Mouse (Mus musculus): ENCODE measurements at regions not wholly inside any gene's neighbourhood (a gene's known extent, or its start where the extent isn't known, plus 50 kb on each side); places are given as distances from the start of the nearest gene placed in this dataset.

GRCm38 (mm10) chr11:64369516-64369915, 65.6 kb upstream of the Hs3st3a1 start:
- DNase-seq (ENCODE audit: low spot score) = no peak

GRCm38 (mm10) chr11:64335456-64335855, 99.7 kb upstream of the Hs3st3a1 start:
- DNase-seq (ENCODE audit: low spot score) = no peak

DNA sequence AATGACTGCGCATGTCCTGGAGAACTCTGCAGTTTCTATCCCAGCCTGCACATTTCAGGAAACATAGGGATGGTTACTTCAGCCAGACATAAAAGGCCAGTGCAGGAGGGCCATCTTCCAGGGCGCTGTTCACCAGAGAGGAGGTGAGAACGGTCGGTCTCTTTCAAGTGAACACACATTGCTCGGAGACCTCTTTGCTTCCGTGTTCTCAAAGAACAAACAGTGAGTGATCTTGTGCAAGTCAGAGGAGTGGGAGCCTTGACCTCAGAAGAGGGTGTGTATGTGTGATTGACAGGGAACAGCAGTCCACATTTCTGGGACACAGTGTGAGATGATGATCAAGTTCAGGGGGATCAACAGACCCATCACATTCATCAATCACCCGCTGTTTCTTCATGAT, 102.7 kb upstream of the Hs3st3a1 start:
- DNase-seq (ENCODE audit: low spot score) = no peak

DNA sequence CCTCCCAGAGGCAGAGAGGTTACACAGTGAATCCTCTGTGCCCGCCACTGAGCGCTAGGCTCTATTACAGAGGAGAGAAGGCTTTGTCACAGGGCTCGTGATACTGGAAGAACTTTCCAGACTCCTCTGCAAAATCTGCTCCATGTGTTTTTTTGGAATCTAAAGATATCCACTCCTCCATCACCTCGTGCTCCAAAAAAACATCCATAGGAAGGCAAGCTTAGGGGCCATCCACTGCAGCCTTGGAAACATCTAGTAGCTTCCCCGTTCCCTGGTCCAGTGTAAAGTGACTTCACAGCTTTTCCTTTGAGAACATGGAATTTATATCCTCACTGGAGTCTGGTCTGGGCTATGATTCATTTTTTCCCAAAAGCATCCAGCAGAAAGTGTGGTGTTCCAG, 103.3 kb upstream of the Hs3st3a1 start:
- no peak for DNase-seq (ENCODE audit: low spot score)

- DNase-seq (ENCODE audit: low spot score) = no peak
Observed at GRCm38 (mm10) chr11:64329129-64329528, 106.0 kb upstream of the Hs3st3a1 start.

- DNase-seq (ENCODE audit: low spot score) = no peak
Observed at GRCm38 (mm10) chr11:64327771-64328170, 107.4 kb upstream of the Hs3st3a1 start.

GRCm38 (mm10) chr11:64326646-64327045, 108.5 kb upstream of the Hs3st3a1 start:
- no peak for DNase-seq (ENCODE audit: low spot score)

- no peak for DNase-seq (ENCODE audit: low spot score)
Observed at GRCm38 (mm10) chr11:64321900-64322425, 113.2 kb upstream of the Hs3st3a1 start.

- no peak for DNase-seq (ENCODE audit: low spot score)
Observed at GRCm38 (mm10) chr11:64317458-64317857, 117.7 kb upstream of the Hs3st3a1 start.

- no peak for DNase-seq (ENCODE audit: low spot score)
Observed at GRCm38 (mm10) chr11:64314997-64315396, 120.1 kb upstream of the Hs3st3a1 start.

GRCm38 (mm10) chr11:64313241-64313640, 121.9 kb upstream of the Hs3st3a1 start:
- DNase-seq (ENCODE audit: low spot score) = no peak

DNA sequence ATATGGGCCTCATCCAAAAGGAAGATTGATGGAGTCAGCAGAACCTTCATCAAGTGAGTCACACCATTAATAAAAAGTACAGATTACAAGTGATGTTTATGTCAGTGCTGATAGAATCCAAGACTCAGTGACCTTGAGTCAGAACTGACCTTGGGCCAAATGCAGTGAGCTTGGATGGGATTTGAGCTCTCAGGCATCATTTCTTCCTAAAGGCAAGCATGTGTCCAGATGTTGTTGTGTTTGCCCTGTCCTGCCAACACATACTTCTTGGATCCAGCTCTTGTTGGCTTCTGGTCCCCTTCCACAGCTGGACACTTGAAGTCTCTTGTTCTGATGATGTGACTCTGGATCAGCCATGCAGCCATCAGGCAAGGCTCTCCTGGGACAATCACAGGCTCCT, 125.3 kb upstream of the Hs3st3a1 start:
- peak; percentile 14 for DNase-seq (ENCODE audit: low spot score)

DNA sequence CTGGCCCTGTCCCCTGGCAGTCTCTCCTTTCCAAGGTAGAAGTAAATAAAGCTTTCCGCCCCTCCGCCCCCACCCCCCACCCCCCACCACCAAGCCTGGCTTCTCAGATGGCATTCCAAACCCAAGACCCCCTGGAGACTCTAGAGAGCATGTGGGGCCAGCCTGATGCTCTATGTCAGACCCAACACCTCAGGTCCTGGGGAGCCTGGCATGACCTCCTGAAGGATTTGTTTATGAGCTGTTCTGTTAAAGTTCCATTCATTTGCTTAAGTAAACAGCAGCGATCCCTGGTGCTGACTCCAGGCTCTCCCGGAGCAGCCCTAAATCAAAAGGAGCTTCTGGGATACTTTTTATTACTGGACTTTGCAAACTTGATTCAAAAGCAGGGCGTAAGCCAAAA, 137.3 kb upstream of the Hs3st3a1 start:
- no peak for DNase-seq (ENCODE audit: low spot score)

DNA sequence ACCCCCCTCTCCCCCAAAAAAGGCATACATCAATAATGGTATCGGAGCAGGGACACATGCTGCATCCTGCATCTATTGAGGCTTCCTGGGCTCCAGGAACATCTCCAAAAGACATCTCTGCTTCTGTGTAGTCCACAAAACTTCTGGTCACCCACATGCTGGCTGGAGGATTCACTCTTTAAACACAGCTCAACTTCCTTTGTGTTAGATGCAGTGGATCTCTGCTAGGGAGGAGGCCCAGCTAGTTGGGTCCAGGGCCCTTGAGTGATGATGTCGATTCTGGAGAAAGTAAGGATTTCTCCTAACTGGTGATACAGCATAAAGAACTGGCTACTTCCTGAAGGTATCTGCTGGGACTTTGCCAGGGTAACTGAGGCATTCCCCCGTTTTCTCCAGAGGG, 146.9 kb upstream of the Hs3st3a1 start:
- DNase-seq (ENCODE audit: low spot score) = no peak

- no peak for DNase-seq (ENCODE audit: low spot score)
Observed at GRCm38 (mm10) chr11:64287499-64287898, 147.6 kb upstream of the Hs3st3a1 start.

DNA sequence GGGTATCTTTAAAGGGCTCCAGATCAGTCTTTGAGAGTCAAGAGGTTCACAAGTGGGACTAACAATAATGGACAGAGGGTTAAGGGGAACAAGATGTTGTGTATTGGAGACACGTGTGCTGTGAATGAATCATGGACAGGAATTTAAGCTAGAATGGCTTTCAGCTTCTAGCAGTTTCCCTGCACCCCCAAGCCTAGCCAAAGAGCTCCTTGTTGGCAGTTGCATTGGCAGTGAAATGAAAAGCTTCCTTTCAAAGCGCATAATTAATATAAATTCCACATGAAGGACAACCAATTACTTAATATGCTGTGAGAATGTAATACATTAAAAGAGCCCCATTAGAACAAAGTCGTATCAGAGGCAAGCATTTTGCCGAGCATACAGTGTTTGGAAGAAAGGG, 153.4 kb upstream of the Hs3st3a1 start:
- no peak for DNase-seq (ENCODE audit: low spot score)

GRCm38 (mm10) chr11:64278259-64279003, 156.7 kb upstream of the Hs3st3a1 start:
- DNase-seq (ENCODE audit: low spot score) = no peak

GRCm38 (mm10) chr11:64273726-64274125, 161.4 kb upstream of the Hs3st3a1 start:
- no peak for DNase-seq (ENCODE audit: low spot score)

- DNase-seq (ENCODE audit: low spot score) = no peak
Observed at GRCm38 (mm10) chr11:64273214-64273613, 161.9 kb upstream of the Hs3st3a1 start.

GRCm38 (mm10) chr11:64268121-64268520, 167.0 kb upstream of the Hs3st3a1 start:
- DNase-seq (ENCODE audit: low spot score) = no peak

- no peak for DNase-seq (ENCODE audit: low spot score)
Observed at GRCm38 (mm10) chr11:64267547-64267946, 167.6 kb upstream of the Hs3st3a1 start.

GRCm38 (mm10) chr11:64253517-64254385, 174.5 kb upstream of the Cox10 start:
- no peak for DNase-seq (ENCODE audit: low spot score)

GRCm38 (mm10) chr11:64236873-64237272, 157.6 kb upstream of the Cox10 start:
- no peak for DNase-seq (ENCODE audit: low spot score)
